Mouse (Mus musculus): ENCODE measurements around the gene Prss33.

Prss33 gene

GRCm38 (mm10) chr17:23785561-23786471 lies 50.0 kb downstream of the Prss33 start, which contains the start of gene Flywch2:
Gene Flywch2 (minus strand): TSS chr17:23786081.
- peak; percentile 89 for DNase-seq (ENCODE audit: low spot score)

- no peak for DNase-seq (ENCODE audit: low spot score)
These were observed 52.5 kb downstream of the Prss33 start for GRCm38 (mm10) chr17:23783352-23783751.

Measured in retina, embryonic 14.5 days (tissue).